ENCODE assay signal across 25 mouse cellular contexts in genomic region chr13:82483265-82483929, GRCm38 (mm10).
A peak's percentile ranks its signal among the peaks of the same experiment; 100 is the strongest.
DNase-seq lines count a peak whose midpoint lies in the region; ATAC-seq and TF ChIP-seq lines count a peak whose summit lies in the region.
"Had no signal": no experiment of that assay in that cellular context is flagged by ENCODE, and none has a peak within 500 bp of the region (broad histone marks: within the 10 kb centered on the region; RNA-seq: fewer than 3 reads in every experiment).

No protein-coding gene starts in this region.

- TF ChIP-seq CTCF in left cerebral cortex, adult 2 months (IDR thresholded peaks at IDR 0.05), result no peak

- H3K4me3 ChIP-seq in forebrain, embryonic 14.5 days (ENCODE audit: low read depth, low read length), result no peak overlapping the region
- no peak overlapping the region for H3K4me3 ChIP-seq in forebrain, embryonic 10.5 days
- no peak overlapping the region for H3K4me3 ChIP-seq in left cerebral cortex, adult 2 months
- H3K4me3 ChIP-seq in limb, embryonic 15.5 days, result no peak overlapping the region
- no peak overlapping the region for H3K4me3 ChIP-seq in liver, embryonic 12.5 days
- H3K4me3 ChIP-seq in kidney, embryonic 14.5 days (ENCODE audit: low read length), result no peak overlapping the region
- H3K4me3 ChIP-seq: embryonic facial prominence, embryonic 13.5 days; hindbrain, embryonic 13.5 days; stomach, embryonic 15.5 days had no signal

- no peak overlapping the region for H3K9ac ChIP-seq in forebrain, embryonic 14.5 days (ENCODE audit: low read length)
- H3K9ac ChIP-seq in limb, embryonic 15.5 days, result no peak overlapping the region
- no peak overlapping the region for H3K9ac ChIP-seq in liver, embryonic 12.5 days
- no peak overlapping the region for H3K9ac ChIP-seq in kidney, embryonic 14.5 days (ENCODE audit: low read depth, low read length)
- H3K9ac ChIP-seq: embryonic facial prominence, embryonic 13.5 days; hindbrain, embryonic 13.5 days; stomach, embryonic 15.5 days had no signal

- no peaks in the 10 kb centered on the region for H3K36me3 ChIP-seq in forebrain, embryonic 14.5 days (ENCODE audit: control insufficient read depth, insufficient read depth, low read length)
- no peaks in the 10 kb centered on the region for H3K36me3 ChIP-seq in forebrain, embryonic 10.5 days (replicated peaks)
- no peaks in the 10 kb centered on the region for H3K36me3 ChIP-seq in limb, embryonic 15.5 days
- H3K36me3 ChIP-seq in liver, embryonic 12.5 days, result no peaks in the 10 kb centered on the region
- no peaks in the 10 kb centered on the region for H3K36me3 ChIP-seq in kidney, embryonic 14.5 days (ENCODE audit: control insufficient read depth, insufficient read depth, low read length)
- H3K36me3 ChIP-seq: embryonic facial prominence, embryonic 13.5 days; hindbrain, embryonic 13.5 days; stomach, embryonic 15.5 days had no signal

- H3K9me3 ChIP-seq in forebrain, embryonic 14.5 days (replicated peaks; ENCODE audit: control insufficient read depth, low read length), result no peaks in the 10 kb centered on the region
- no peaks in the 10 kb centered on the region for H3K9me3 ChIP-seq in forebrain, embryonic 10.5 days
- no peaks in the 10 kb centered on the region for H3K9me3 ChIP-seq in limb, embryonic 15.5 days
- H3K9me3 ChIP-seq in liver, embryonic 12.5 days (replicated peaks), result no peaks in the 10 kb centered on the region
- H3K9me3 ChIP-seq in kidney, embryonic 14.5 days (ENCODE audit: control insufficient read depth, low read length), result no peaks in the 10 kb centered on the region
- H3K9me3 ChIP-seq: embryonic facial prominence, embryonic 13.5 days; hindbrain, embryonic 13.5 days; stomach, embryonic 15.5 days had no signal

- intact Hi-C loops in left cerebral cortex, adult 2 months (cut with DNase I), result no loop called here

- ATAC-seq in forebrain, embryonic 14.5 days, result no peak
- peak; percentile 83 for ATAC-seq in limb, embryonic 15.5 days (ENCODE audit: insufficient number of reproducible peaks, low FRiP score, low TSS enrichment, low read depth)
- ATAC-seq in liver, embryonic 12.5 days, result no peak
- ATAC-seq in kidney, embryonic 14.5 days (ENCODE audit: low FRiP score, low TSS enrichment), result no peak
- ATAC-seq: CD4-positive, CD25-positive, alpha-beta regulatory T cell, adult 4 months had no signal

- no peak overlapping the region for H3K27ac ChIP-seq in forebrain, embryonic 14.5 days (ENCODE audit: low read depth, low read length)
- no peak overlapping the region for H3K27ac ChIP-seq in forebrain, embryonic 10.5 days
- no peak overlapping the region for H3K27ac ChIP-seq in left cerebral cortex, adult 2 months
- no peak overlapping the region for H3K27ac ChIP-seq in limb, embryonic 15.5 days
- no peak overlapping the region for H3K27ac ChIP-seq in liver, embryonic 12.5 days
- no peak overlapping the region for H3K27ac ChIP-seq in kidney, embryonic 14.5 days (ENCODE audit: low read depth, low read length)
- H3K27ac ChIP-seq: embryonic facial prominence, embryonic 13.5 days; hindbrain, embryonic 13.5 days; stomach, embryonic 15.5 days had no signal

- no peaks in the 10 kb centered on the region for H3K27me3 ChIP-seq in forebrain, embryonic 14.5 days (replicated peaks; ENCODE audit: control insufficient read depth, insufficient read depth, low read length)
- no peaks in the 10 kb centered on the region for H3K27me3 ChIP-seq in forebrain, embryonic 10.5 days (ENCODE audit: poor library complexity, severe bottlenecking)
- no peaks in the 10 kb centered on the region for H3K27me3 ChIP-seq in limb, embryonic 15.5 days
- no peaks in the 10 kb centered on the region for H3K27me3 ChIP-seq in liver, embryonic 12.5 days (replicated peaks)
- H3K27me3 ChIP-seq in kidney, embryonic 14.5 days (ENCODE audit: control insufficient read depth, insufficient read depth, low read length), result no peaks in the 10 kb centered on the region
- H3K27me3 ChIP-seq: embryonic facial prominence, embryonic 13.5 days; hindbrain, embryonic 13.5 days; stomach, embryonic 15.5 days had no signal

- WGBS in forebrain, embryonic 14.5 days, result 74% methylated on average over 7 of the region's 7 CpGs
- WGBS in forebrain, embryonic 10.5 days, result 82% methylated on average over 7 of the region's 7 CpGs
- WGBS in limb, embryonic 15.5 days, result 42% methylated on average over 7 of the region's 7 CpGs
- WGBS in liver, embryonic 12.5 days (ENCODE audit: insufficient replicate concordance), result 66% methylated on average over 7 of the region's 7 CpGs
- 86% methylated on average over 7 of the region's 7 CpGs for WGBS in kidney, embryonic 14.5 days

- no peaks in the 10 kb centered on the region for H3K4me1 ChIP-seq in forebrain, embryonic 14.5 days (ENCODE audit: control insufficient read depth, insufficient read depth, low read length)
- H3K4me1 ChIP-seq in forebrain, embryonic 10.5 days, result no peaks in the 10 kb centered on the region
- no peaks in the 10 kb centered on the region for H3K4me1 ChIP-seq in limb, embryonic 15.5 days
- no peaks in the 10 kb centered on the region for H3K4me1 ChIP-seq in liver, embryonic 12.5 days
- H3K4me1 ChIP-seq in kidney, embryonic 14.5 days (ENCODE audit: control insufficient read depth, insufficient read depth, low read length), result no peaks in the 10 kb centered on the region
- H3K4me1 ChIP-seq: embryonic facial prominence, embryonic 13.5 days; hindbrain, embryonic 13.5 days; stomach, embryonic 15.5 days had no signal

- peak; percentile 4 for DNase-seq in forebrain, embryonic 14.5 days (ENCODE audit: low spot score)
- DNase-seq in forebrain, embryonic 10.5 days (ENCODE audit: extremely low spot score, low spot score), result no peak
- DNase-seq in left cerebral cortex, adult 11 months (ENCODE audit: low spot score), result peak; percentile 14
- DNase-seq in left cerebral cortex, adult 2 months (ENCODE audit: extremely low spot score in 1 of 2, low spot score in 2 of 2), result no peak
- DNase-seq in brain, adult 2 months (ENCODE audit: low read depth, low spot score), result peak; percentile 65
- DNase-seq: adrenal gland, postnatal 14 days; cerebellum, adult 11 months; cerebellum, postnatal 36 days; embryo, embryonic 11 days; kidney, adult 11 months; kidney, postnatal 4 days; layer of hippocampus, adult 9-11 months; lung, adult 18-20 months; lung, postnatal 10 days; thymus, adult 18-20 months; thymus, postnatal 36 days had no signal

- no peak overlapping the region for H3K4me2 ChIP-seq in forebrain, embryonic 14.5 days (ENCODE audit: low read length)
- no peak overlapping the region for H3K4me2 ChIP-seq in limb, embryonic 15.5 days
- H3K4me2 ChIP-seq in liver, embryonic 12.5 days, result no peak overlapping the region
- H3K4me2 ChIP-seq in kidney, embryonic 14.5 days (replicated peaks; ENCODE audit: low read depth, low read length), result no peak overlapping the region
- H3K4me2 ChIP-seq: embryonic facial prominence, embryonic 13.5 days; hindbrain, embryonic 13.5 days; liver, embryonic 11.5 days; midbrain, embryonic 11.5 days; stomach, embryonic 15.5 days had no signal

Comparison
In these comparisons a context has a peak if more than half of its experiments do, and no peak if none do; other contexts are left out.
1. DNase-seq: peak in forebrain, embryonic 14.5 days (single experiment), left cerebral cortex, adult 11 months (single experiment) and brain, adult 2 months (single experiment); none in forebrain, embryonic 10.5 days (single experiment) and left cerebral cortex, adult 2 months (0 of 2).